Mouse (Mus musculus): Measurements from ENCODE around the gene Aldh3b1. TPM values are rescaled to one million over a fixed set of nuclear protein-coding genes. Genes with fewer than 3 reads are reported as not detected.

Gene Aldh3b1
- polyA plus RNA-seq, 1 experiment = 47.1 TPM

DNA sequence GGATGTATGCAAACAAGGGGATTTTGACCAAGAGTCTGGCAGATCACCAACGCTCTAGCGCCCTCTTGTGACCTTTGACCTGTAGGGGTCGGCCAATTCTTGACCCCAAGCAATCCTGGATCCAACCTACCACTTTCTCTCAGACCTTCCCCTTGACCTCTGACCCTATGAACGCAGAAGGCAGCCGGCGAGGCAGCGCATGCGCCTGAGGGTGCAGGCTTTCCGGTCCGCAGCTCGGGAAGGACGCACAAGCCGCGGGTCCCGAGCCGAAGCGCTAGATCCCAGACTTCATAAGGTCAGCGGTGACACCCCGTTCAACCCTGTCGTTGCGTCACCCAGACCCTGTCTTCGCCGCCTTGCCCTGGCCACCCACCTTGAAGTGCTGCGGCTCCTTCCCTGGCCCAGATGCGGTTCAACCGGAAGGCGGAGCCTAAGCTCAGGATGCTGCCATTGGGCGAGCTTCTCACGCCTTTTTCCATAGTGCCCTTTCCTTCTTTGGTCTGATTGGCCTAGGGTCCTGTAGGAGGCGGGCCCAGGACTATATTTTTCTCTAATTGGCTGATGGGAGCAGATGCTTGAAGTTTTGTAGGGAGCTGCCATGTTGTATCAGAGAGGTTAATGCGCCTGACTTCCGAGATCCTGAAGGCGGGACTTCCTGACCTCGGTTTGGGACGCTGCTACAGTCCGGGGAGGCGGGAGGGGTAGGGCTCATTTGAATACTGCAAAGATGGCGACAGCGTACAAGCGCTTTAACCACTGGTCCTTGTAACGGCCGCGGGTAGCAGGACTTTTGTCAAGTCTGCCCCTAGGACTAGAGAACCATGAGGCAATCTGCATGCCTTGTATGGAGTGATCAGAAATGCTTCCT is 17.0 kb downstream of the Aldh3b1 start, which contains the start of gene Ndufs8:
Gene Ndufs8 (minus strand): TSS at position 438 of the 868 bp plus-strand sequence.
- peaks cover 8% of the 10 kb centered on the region for H3K4me1 ChIP-seq (ENCODE audit: control insufficient read depth, insufficient read depth, low read length)
- peak within 1 kb of the TSS; percentile 93 for H3K4me3 ChIP-seq (replicated peaks; ENCODE audit: control insufficient read depth, low read depth, low read length)
- TF ChIP-seq POLR2A (IDR thresholded peaks at IDR 0.05; ENCODE audit: borderline replicate concordance, control insufficient read depth, low read depth, low read length) (peak; percentile 78), CTCF (IDR thresholded peaks at IDR 0.05; ENCODE audit: control insufficient read depth, insufficient read depth, low read length) (peak; percentile 37; the same call in 1 of the 2 replicates)
- peak within 1 kb of the TSS; percentile 89 for H3K27ac ChIP-seq (ENCODE audit: control insufficient read depth, insufficient read depth, low read depth, low read length, poor library complexity)
- under 1% methylated on average over 43 of the region's 43 CpGs for WGBS

DNA sequence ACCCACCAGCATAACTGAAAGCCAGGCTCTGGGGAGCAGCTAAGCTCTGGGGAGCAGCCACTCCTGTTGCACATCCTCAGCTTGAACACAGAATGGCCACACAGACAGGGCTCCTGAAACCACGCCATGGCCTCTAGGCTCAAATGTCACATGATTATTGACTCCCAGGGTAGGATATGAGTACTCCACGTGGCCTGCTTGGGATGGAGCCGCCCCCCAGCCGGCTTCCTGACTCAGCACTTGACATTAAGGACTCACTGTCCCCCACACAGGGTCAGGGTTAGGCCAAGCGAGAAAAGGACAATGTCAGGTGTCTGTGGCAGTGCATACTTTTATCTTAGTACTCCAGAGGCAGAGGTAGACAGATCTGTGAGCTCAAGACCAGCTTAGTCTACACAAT is 19.4 kb downstream of the Aldh3b1 start:
- no peak overlapping the region for H3K27ac ChIP-seq (ENCODE audit: control insufficient read depth, insufficient read depth, low read depth, low read length, poor library complexity)
- no peak overlapping the region for H3K4me3 ChIP-seq (replicated peaks; ENCODE audit: control insufficient read depth, low read depth, low read length)
- H3K4me1 ChIP-seq (ENCODE audit: control insufficient read depth, insufficient read depth, low read length) = peaks cover 8% of the 10 kb centered on the region
- 81% methylated on average over 5 of the region's 5 CpGs for WGBS
- TF ChIP-seq POLR2A (IDR thresholded peaks at IDR 0.05; ENCODE audit: borderline replicate concordance, control insufficient read depth, low read depth, low read length) = no peak
- TF ChIP-seq CTCF (IDR thresholded peaks at IDR 0.05; ENCODE audit: control insufficient read depth, insufficient read depth, low read length) = no peak

DNA sequence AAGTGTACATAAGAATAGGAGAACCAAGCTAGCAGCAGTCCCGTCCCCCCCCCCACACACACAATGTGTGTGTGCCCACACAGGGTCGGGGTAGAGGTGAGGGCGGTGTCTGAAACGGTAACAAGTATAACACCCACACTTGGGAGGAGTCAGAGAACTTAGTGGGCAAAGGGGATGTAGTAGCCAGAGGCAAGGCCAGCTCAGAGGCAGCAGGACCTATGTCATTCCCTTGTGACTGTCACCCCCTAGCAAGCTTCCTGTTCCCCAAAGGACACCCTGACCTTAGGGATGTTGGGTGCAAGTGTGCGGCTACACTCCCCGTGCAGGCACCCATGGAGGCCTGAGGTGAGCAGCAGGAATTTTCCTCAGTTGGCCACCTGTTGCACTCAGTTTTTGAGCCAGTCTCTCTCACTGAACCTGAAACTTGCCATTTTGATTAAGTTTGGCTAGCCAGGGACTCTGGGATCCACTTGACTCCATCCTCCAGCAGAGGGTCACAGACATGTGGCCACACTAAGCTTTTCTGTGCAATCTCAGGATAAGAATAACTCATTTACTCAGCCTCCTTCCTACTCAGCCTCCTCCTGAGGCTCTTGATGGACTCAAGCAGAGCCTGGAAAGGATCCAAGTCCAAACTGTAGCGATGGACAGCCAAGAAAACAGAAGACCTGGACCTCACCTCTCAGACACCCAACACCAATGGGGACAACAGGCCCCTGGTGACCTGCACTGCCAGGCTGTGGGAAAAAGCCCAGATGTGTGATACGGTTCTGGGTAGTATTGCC is 21.5 kb downstream of the Aldh3b1 start:
- TF ChIP-seq CTCF (IDR thresholded peaks at IDR 0.05; ENCODE audit: control insufficient read depth, insufficient read depth, low read length) = no peak
- no peak for TF ChIP-seq POLR2A (IDR thresholded peaks at IDR 0.05; ENCODE audit: borderline replicate concordance, control insufficient read depth, low read depth, low read length)
- Histone ChIP-seq H3K27ac (ENCODE audit: control insufficient read depth, insufficient read depth, low read depth, low read length, poor library complexity) (no peak overlapping the region), H3K4me3 (replicated peaks; ENCODE audit: control insufficient read depth, low read depth, low read length) (no peak overlapping the region), H3K4me1 (ENCODE audit: control insufficient read depth, insufficient read depth, low read length) (peaks cover 2% of the 10 kb centered on the region)
- 52% methylated on average over 8 of the region's 8 CpGs for WGBS

DNA sequence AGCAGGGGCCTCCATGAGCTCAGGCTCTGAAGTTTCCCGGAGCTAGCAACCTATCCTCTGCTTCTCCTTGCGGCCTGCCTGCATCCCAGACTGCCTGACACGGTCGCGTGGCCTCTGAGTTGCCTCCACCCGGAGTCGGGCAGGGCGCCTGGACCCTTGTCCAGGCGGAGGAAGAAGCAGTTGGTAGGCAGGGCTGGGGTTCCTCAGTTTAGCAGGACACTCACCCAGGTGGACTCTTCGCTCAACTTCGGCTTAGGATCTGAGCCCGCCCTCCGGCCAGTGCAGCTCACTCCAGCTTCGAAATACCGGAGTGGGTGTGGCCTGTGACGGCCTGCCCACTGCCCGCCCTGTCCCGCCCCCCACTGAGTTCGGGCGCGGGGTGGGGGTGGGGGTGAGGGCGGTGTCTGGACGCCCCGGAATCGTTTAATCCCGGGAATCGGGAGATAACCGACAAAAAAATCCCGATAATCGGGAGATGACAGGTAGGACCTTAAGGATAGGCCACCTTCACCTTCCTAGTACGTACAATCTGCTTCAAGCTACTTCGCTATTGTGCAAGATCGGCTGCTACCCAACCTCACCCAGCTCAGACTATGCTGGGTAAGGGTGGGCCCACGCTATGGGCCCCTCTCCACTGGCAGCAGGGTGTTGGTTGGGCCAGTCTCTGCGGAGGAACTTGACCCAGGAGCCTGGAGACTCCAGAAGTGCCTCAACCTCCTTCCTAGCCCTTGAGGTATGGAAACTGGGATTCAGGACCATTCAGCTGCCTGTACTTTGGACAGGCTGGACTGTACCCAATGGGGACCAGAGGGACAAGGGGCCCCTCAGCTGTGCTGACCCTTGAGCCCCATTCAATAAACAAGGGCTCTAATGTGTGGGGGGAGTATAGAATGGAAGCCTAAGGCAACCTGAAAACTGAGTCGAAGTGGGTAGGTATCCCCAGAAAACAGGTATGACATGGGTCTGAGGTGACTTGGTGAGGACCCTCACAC is 22.5 kb downstream of the Aldh3b1 start, which contains the start of gene Tcirg1:
Gene Tcirg1 (minus strand): TSS at position 339 of the 992 bp plus-strand sequence.
- WGBS = 3% methylated on average over 36 of the region's 36 CpGs
- TF ChIP-seq CTCF (IDR thresholded peaks at IDR 0.05; ENCODE audit: control insufficient read depth, insufficient read depth, low read length) = no peak
- TF ChIP-seq POLR2A (IDR thresholded peaks at IDR 0.05; ENCODE audit: borderline replicate concordance, control insufficient read depth, low read depth, low read length) = peak; percentile 75; the same call in 1 of the 2 replicates
- Histone ChIP-seq H3K4me1 (ENCODE audit: control insufficient read depth, insufficient read depth, low read length) (peaks cover 2% of the 10 kb centered on the region), H3K4me3 (replicated peaks; ENCODE audit: control insufficient read depth, low read depth, low read length) (peak within 1 kb of the TSS; percentile 72), H3K27ac (ENCODE audit: control insufficient read depth, insufficient read depth, low read depth, low read length, poor library complexity) (peak within 1 kb of the TSS; percentile 83)

GRCm38 (mm10) chr19:3906326-3906725 is 23.3 kb downstream of the Aldh3b1 start:
- TF ChIP-seq POLR2A (IDR thresholded peaks at IDR 0.05; ENCODE audit: borderline replicate concordance, control insufficient read depth, low read depth, low read length) = no peak
- no peak for TF ChIP-seq CTCF (IDR thresholded peaks at IDR 0.05; ENCODE audit: control insufficient read depth, insufficient read depth, low read length)
- Histone ChIP-seq H3K4me1 (ENCODE audit: control insufficient read depth, insufficient read depth, low read length) (peaks cover 2% of the 10 kb centered on the region), H3K4me3 (replicated peaks; ENCODE audit: control insufficient read depth, low read depth, low read length) (peak overlapping the region; percentile 72), H3K27ac (ENCODE audit: control insufficient read depth, insufficient read depth, low read depth, low read length, poor library complexity) (peak overlapping the region; percentile 83)
- 2% methylated on average over 10 of the region's 10 CpGs for WGBS

- peaks cover 2% of the 10 kb centered on the region for H3K4me1 ChIP-seq (ENCODE audit: control insufficient read depth, insufficient read depth, low read length)
- WGBS = 6% methylated on average over 6 of the region's 6 CpGs
- peak overlapping the region; percentile 69 for H3K4me3 ChIP-seq (replicated peaks; ENCODE audit: control insufficient read depth, low read depth, low read length)
- TF ChIP-seq POLR2A (IDR thresholded peaks at IDR 0.05; ENCODE audit: borderline replicate concordance, control insufficient read depth, low read depth, low read length) = no peak
- no peak for TF ChIP-seq CTCF (IDR thresholded peaks at IDR 0.05; ENCODE audit: control insufficient read depth, insufficient read depth, low read length)
- H3K27ac ChIP-seq (ENCODE audit: control insufficient read depth, insufficient read depth, low read depth, low read length, poor library complexity) = peak overlapping the region; percentile 92
These were observed 24.2 kb downstream of the Aldh3b1 start for GRCm38 (mm10) chr19:3905261-3905969.

GRCm38 (mm10) chr19:3904363-3904675 is 25.3 kb downstream of the Aldh3b1 start:
- TF ChIP-seq POLR2A (IDR thresholded peaks at IDR 0.05; ENCODE audit: borderline replicate concordance, control insufficient read depth, low read depth, low read length) = no peak
- TF ChIP-seq CTCF (IDR thresholded peaks at IDR 0.05; ENCODE audit: control insufficient read depth, insufficient read depth, low read length) = no peak
- H3K4me3 ChIP-seq (replicated peaks; ENCODE audit: control insufficient read depth, low read depth, low read length) = no peak overlapping the region
- no peak overlapping the region for H3K27ac ChIP-seq (ENCODE audit: control insufficient read depth, insufficient read depth, low read depth, low read length, poor library complexity)
- WGBS = 65% methylated on average over 10 of the region's 10 CpGs
- H3K4me1 ChIP-seq (ENCODE audit: control insufficient read depth, insufficient read depth, low read length) = peaks cover 2% of the 10 kb centered on the region
